Comparison of ENCODE assay signal across 8 mouse cellular contexts in genomic region chr2:174761452-174762101, GRCm38 (mm10). TPM values are rescaled to one million over a fixed set of nuclear protein-coding genes. Genes with fewer than 3 reads are reported as not detected.
DNase-seq lines count a peak whose midpoint lies in the region; ATAC-seq and TF ChIP-seq lines count a peak whose summit lies in the region.

No protein-coding gene starts in this region.

- H3K36me3 ChIP-seq in forebrain, embryonic 12.5 days (replicated peaks) = no peaks in the 10 kb centered on the region
- no peaks in the 10 kb centered on the region for H3K36me3 ChIP-seq in forebrain, postnatal 0 days (ENCODE audit: insufficient read depth)
- no peaks in the 10 kb centered on the region for H3K36me3 ChIP-seq in liver, embryonic 12.5 days
- H3K36me3 ChIP-seq in liver, postnatal 0 days (replicated peaks; ENCODE audit: insufficient read depth, low read length) = no peaks in the 10 kb centered on the region

- H3K9ac ChIP-seq in forebrain, embryonic 12.5 days = no peak overlapping the region
- H3K9ac ChIP-seq in forebrain, postnatal 0 days = no peak overlapping the region
- H3K9ac ChIP-seq in liver, embryonic 12.5 days = no peak overlapping the region
- no peak overlapping the region for H3K9ac ChIP-seq in liver, postnatal 0 days (replicated peaks)

- peaks cover 25% of the 10 kb centered on the region for H3K27me3 ChIP-seq in forebrain, embryonic 12.5 days
- peaks cover 12% of the 10 kb centered on the region for H3K27me3 ChIP-seq in forebrain, postnatal 0 days (ENCODE audit: insufficient read depth, low read length)
- H3K27me3 ChIP-seq in liver, embryonic 12.5 days (replicated peaks) = peaks cover 33% of the 10 kb centered on the region
- H3K27me3 ChIP-seq in liver, postnatal 0 days (ENCODE audit: insufficient read depth, low read length) = peaks cover 8% of the 10 kb centered on the region; the same call in 1 of the 2 replicates

- H3K27ac ChIP-seq in forebrain, embryonic 12.5 days = no peak overlapping the region
- no peak overlapping the region for H3K27ac ChIP-seq in forebrain, postnatal 0 days (ENCODE audit: low read depth, low read length)
- no peak overlapping the region for H3K27ac ChIP-seq in liver, embryonic 12.5 days
- H3K27ac ChIP-seq in liver, postnatal 0 days (ENCODE audit: low read depth) = no peak overlapping the region
- no peak overlapping the region for H3K27ac ChIP-seq in layer of hippocampus, adult 2 months

- peaks cover 11% of the 10 kb centered on the region; the same call in 1 of the 2 replicates for H3K4me1 ChIP-seq in forebrain, embryonic 12.5 days
- no peaks in the 10 kb centered on the region for H3K4me1 ChIP-seq in forebrain, postnatal 0 days (ENCODE audit: insufficient read depth)
- no peaks in the 10 kb centered on the region for H3K4me1 ChIP-seq in liver, embryonic 12.5 days
- H3K4me1 ChIP-seq in liver, postnatal 0 days (ENCODE audit: insufficient read depth) = no peaks in the 10 kb centered on the region

- ATAC-seq in forebrain, embryonic 12.5 days (ENCODE audit: low FRiP score) = no peak
- no peak for ATAC-seq in forebrain, postnatal 0 days
- 0 out of 2 replicates have a peak, but pooled peaks have one; percentile 19 for ATAC-seq in liver, embryonic 12.5 days
- no peak for ATAC-seq in liver, postnatal 0 days

- TF ChIP-seq EP300 in liver, postnatal 0 days (IDR thresholded peaks at IDR 0.05; ENCODE audit: low read depth) = no peak

- no peaks in the 10 kb centered on the region for H3K9me3 ChIP-seq in forebrain, embryonic 12.5 days
- H3K9me3 ChIP-seq in forebrain, postnatal 0 days (ENCODE audit: low read length) = no peaks in the 10 kb centered on the region
- H3K9me3 ChIP-seq in liver, embryonic 12.5 days (replicated peaks) = no peaks in the 10 kb centered on the region
- H3K9me3 ChIP-seq in liver, postnatal 0 days (ENCODE audit: low read length) = no peaks in the 10 kb centered on the region

- TF ChIP-seq CTCF in forebrain, postnatal 0 days (IDR thresholded peaks at IDR 0.05; ENCODE audit: low read depth) = no peak
- TF ChIP-seq CTCF in liver, postnatal 0 days (IDR thresholded peaks at IDR 0.05; ENCODE audit: low read depth) = no peak
- no peak for TF ChIP-seq CTCF in layer of hippocampus, adult 2 months (conservative IDR thresholded peaks at IDR 0.05)

- no peak for DNase-seq in forebrain, postnatal 0 days
- DNase-seq in liver, postnatal 0 days = no peak
- DNase-seq in forelimb bud, embryonic 11.5 days (ENCODE audit: low read depth, low spot score) = peak; percentile 26
- peak; percentile 35 for DNase-seq in neural tube, embryonic 10.5 days (ENCODE audit: extremely low spot score, low spot score)
- no peak for DNase-seq in layer of hippocampus, adult 2 months (ENCODE audit: low spot score in 2 of 2)
- DNase-seq in ovary, postnatal 10 days (ENCODE audit: low spot score) = no peak

- 45% methylated on average over 6 of the region's 6 CpGs for WGBS in forebrain, embryonic 12.5 days
- WGBS in forebrain, postnatal 0 days = 48% methylated on average over 6 of the region's 6 CpGs
- 64% methylated on average over 6 of the region's 6 CpGs for WGBS in liver, embryonic 12.5 days (ENCODE audit: insufficient replicate concordance)
- WGBS in liver, postnatal 0 days (ENCODE audit: insufficient replicate concordance) = 75% methylated on average over 6 of the region's 6 CpGs

- H3K4me3 ChIP-seq in forebrain, embryonic 12.5 days (replicated peaks) = no peak overlapping the region
- no peak overlapping the region for H3K4me3 ChIP-seq in forebrain, postnatal 0 days (ENCODE audit: low read depth, low read length)
- H3K4me3 ChIP-seq in liver, embryonic 12.5 days = no peak overlapping the region
- H3K4me3 ChIP-seq in liver, postnatal 0 days (ENCODE audit: low read depth, low read length) = no peak overlapping the region
- no peak overlapping the region for H3K4me3 ChIP-seq in layer of hippocampus, adult 2 months

- H3K4me2 ChIP-seq in forebrain, embryonic 12.5 days = peak overlapping the region; percentile 78
- no peak overlapping the region for H3K4me2 ChIP-seq in forebrain, postnatal 0 days (ENCODE audit: low read depth)
- H3K4me2 ChIP-seq in liver, embryonic 12.5 days = peak overlapping the region; percentile 64
- H3K4me2 ChIP-seq in liver, postnatal 0 days (ENCODE audit: low read depth, low read length) = no peak overlapping the region

RNA-seq across cellular contexts. Expression of gene Edn3, which starts 1.2 kb away (rescaled TPM):
- 3.2 and 5.3 TPM in 2 replicates for polyA plus RNA-seq in forebrain, embryonic 12.5 days (2016; fragmentation: Nextera tagmentation; extraction: Ambion mirVana)
- 4.4 and 4.5 TPM in 2 replicates for total RNA-seq in forebrain, postnatal 0 days (2014; rRNA removed)
- polyA plus RNA-seq in forebrain, postnatal 0 days (2015; fragmentation: Nextera tagmentation; extraction: Ambion mirVana) = 5.6 and 7.0 TPM in 2 replicates
- polyA plus RNA-seq in liver, embryonic 12.5 days (2016; fragmentation: Nextera tagmentation; extraction: Ambion mirVana) = 0.98 TPM in 2 replicates
- polyA plus RNA-seq in liver, postnatal 0 days (2015; fragmentation: Nextera tagmentation; extraction: Ambion mirVana) = 0.11 and 0.13 TPM in 2 replicates
- 1 to 10 TPM; 3.4 to 5.7 TPM for total RNA-seq in layer of hippocampus, adult 2 months (2021)

Comparison
In these comparisons a context has a peak if more than half of its experiments do, and no peak if none do; other contexts are left out.
1. H3K4me2 ChIP-seq: peak in forebrain, embryonic 12.5 days (single experiment) and liver, embryonic 12.5 days (single experiment); none in forebrain, postnatal 0 days (single experiment) and liver, postnatal 0 days (single experiment).
2. DNase-seq: peak in forelimb bud, embryonic 11.5 days (single experiment) and neural tube, embryonic 10.5 days (single experiment); none in forebrain, postnatal 0 days (single experiment), liver, postnatal 0 days (single experiment), layer of hippocampus, adult 2 months (0 of 2) and ovary, postnatal 10 days (single experiment).